Mouse (Mus musculus) heart, embryonic 11.5 days (tissue): Measurements from ENCODE around the gene Itga3. TPM values are rescaled to one million over a fixed set of nuclear protein-coding genes. Genes with fewer than 3 reads are reported as not detected.

Experiments
- ATAC-seq: fragments of 200-750 bp; cut with Nextera tagmentation; replicated peaks from 2 replicates; pipeline ENCODE4 v1.8.0; 2017; ENCODE audit warnings: moderate library complexity; ENCODE audit not compliant: insufficient number of reproducible peaks, low FRiP score, low TSS enrichment
- H3K27ac ChIP-seq: fragments of 300-500 bp; sonication (generic); 2 replicates; pipeline ENCODE4 v1.5.1; 2014; ENCODE audit warnings: mild to moderate bottlenecking, low read depth, low read length
- H3K27me3 ChIP-seq: fragments of 300-500 bp; sonication (generic); 2 replicates; pipeline ENCODE4 v1.6.1; 2014; ENCODE audit warnings: mild to moderate bottlenecking, low read length, mixed read lengths; ENCODE audit not compliant: control insufficient read depth, insufficient read depth
- H3K36me3 ChIP-seq: fragments of 300-500 bp; sonication (generic); 2 replicates; pipeline ENCODE4 v1.6.1; 2014; ENCODE audit warnings: mild to moderate bottlenecking, low read length, moderate library complexity, mixed read lengths; ENCODE audit not compliant: control insufficient read depth, insufficient read depth
- H3K4me1 ChIP-seq: fragments of 300-500 bp; sonication (generic); 2 replicates; pipeline ENCODE4 v1.6.1; 2014; ENCODE audit warnings: low read length; ENCODE audit not compliant: control insufficient read depth, insufficient read depth
- H3K4me2 ChIP-seq: fragments of 300-500 bp; sonication (generic); 2 replicates; pipeline ENCODE4 v1.6.1; 2014; ENCODE audit warnings: mild to moderate bottlenecking, moderate library complexity
- H3K4me3 ChIP-seq: fragments of 300-500 bp; sonication (generic); 2 replicates; pipeline ENCODE4 v1.5.1; 2014; ENCODE audit warnings: low read depth, low read length
- H3K9ac ChIP-seq: fragments of 300-500 bp; sonication (generic); 2 replicates; pipeline ENCODE4 v1.6.1; 2014; ENCODE audit warnings: mild to moderate bottlenecking, low read depth, low read length, moderate library complexity
- H3K9me3 ChIP-seq: fragments of 300-500 bp; sonication (generic); replicated peaks from 2 replicates; pipeline ENCODE4 v1.6.1; 2016; ENCODE audit warnings: low read length; ENCODE audit not compliant: control insufficient read depth
- WGBS: fragments of 180-500 bp; shearing (Covaris S2); extraction: QIAGEN DNeasy Blood & Tissue Kit; methylation state at CpG from one replicate; pipeline ENCODE4 v1.1.7; 2014; ENCODE audit not compliant: insufficient replicate concordance; 5-methylcytosine and 5-hydroxymethylcytosine counted together
- polyA plus RNA-seq: library from polyadenylated mRNA; unstranded; fragments of >200 nt; fragmentation: Nextera tagmentation; extraction: Ambion mirVana; gene quantifications from 2 replicates; pipeline ENCODE4 v1.2.1, GENCODE M21; 2014

Itga3 gene
- polyA plus RNA-seq, 1 experiment from 2014 or later, result 8.5 TPM

DNA sequence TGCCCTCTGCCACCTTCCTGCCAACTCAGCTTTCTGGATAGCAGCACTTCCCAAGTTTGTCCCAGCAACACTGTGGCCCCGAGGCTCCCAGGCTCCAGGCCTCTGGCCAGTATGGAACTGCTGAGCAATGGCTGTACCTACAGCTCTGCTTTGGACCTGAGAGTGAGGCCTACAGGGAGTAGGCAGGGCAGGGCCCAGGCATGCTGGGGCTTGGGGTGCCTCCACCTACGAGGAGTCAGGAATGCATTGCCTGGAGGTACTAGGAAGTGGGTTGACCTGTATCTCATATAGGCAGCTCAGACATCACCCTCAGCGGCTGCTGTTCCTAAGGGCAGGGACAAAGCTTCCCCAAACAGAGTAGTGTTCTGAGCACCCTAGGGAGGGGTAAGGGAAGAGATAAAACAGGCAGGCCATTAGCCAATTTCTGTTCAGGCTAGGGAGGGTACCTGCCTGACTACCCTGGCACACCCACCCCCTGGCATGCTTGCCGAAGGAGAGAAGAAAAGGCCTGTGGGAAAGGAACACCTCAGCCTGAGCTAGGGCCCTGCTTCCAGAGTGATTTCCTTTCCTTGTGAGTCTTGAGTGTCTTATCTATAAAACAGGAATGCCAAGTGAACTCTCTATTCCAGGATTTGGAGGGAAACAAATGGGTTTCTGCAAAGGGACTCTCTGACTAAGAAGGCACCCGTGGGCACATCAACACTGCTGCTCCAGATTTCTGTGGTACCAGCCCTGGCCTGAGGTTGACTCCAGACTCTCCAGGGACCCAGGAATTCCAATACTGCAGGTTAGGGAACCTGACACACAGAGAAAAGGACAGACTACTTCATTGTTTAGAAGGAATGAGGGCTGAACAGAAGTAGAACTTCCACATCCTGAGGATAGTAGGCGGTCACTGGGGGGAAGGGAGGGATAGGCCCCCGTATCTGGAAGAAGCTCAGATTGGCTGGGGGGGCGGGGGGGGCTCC, 6.2 kb downstream of the Itga3 start:
- Histone ChIP-seq H3K36me3 (no peaks in the 10 kb centered on the region), H3K4me3 (no peak overlapping the region), H3K27me3 (peaks cover 7% of the 10 kb centered on the region), H3K9ac (no peak overlapping the region), H3K4me2 (peak overlapping the region; percentile 6; the same call in 1 of the 2 replicates), H3K27ac (peak overlapping the region; percentile 78), H3K4me1 (peaks cover 54% of the 10 kb centered on the region), H3K9me3 (no peaks in the 10 kb centered on the region)
- ATAC-seq, result no peak
- WGBS, result 46% methylated on average over 8 of the region's 8 CpGs

DNA sequence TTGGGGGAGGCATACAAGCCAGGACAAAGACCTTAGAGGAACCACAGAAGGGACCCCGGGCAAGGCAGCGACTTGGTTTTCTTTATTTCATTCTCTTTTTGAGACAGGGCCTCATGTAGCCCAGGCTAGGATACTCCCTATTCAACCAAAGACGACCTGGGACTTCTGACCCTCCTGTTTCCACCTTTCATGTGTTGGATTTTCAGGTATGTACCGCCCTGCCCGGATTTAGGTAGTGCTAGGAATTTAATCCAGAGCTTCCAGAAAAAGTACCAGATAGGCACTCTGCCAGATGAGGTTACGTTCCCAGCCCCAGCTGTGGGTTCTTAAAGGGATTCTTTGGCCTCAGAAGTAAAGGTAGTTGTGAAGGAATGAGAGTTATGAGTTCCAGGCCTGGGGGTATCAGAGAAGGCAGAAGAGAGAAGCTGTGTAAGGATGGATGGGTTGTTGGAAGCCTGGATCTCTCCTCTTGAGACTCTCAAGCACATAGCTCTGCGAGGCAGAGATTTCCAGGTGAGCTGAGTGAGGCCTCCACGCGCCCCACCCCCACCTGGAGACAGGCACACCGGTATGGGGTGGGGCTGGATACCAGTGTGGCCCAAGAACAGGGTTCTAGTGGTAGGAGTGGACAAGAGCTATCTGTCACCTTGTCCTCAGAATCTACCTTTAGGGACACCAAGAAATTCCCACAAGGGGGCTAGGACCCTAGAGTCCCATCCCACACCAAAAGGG, 7.2 kb downstream of the Itga3 start:
- H3K9me3 ChIP-seq, result no peaks in the 10 kb centered on the region
- no peak overlapping the region for H3K27ac ChIP-seq
- no peak overlapping the region for H3K4me3 ChIP-seq
- H3K36me3 ChIP-seq, result no peaks in the 10 kb centered on the region
- H3K27me3 ChIP-seq, result peaks cover 3% of the 10 kb centered on the region; the same call in 1 of the 2 replicates
- H3K4me1 ChIP-seq, result peaks cover 45% of the 10 kb centered on the region
- no peak overlapping the region for H3K4me2 ChIP-seq
- ATAC-seq, result no peak
- 71% methylated on average over 10 of the region's 10 CpGs for WGBS
- H3K9ac ChIP-seq, result peak overlapping the region; percentile 49; the same call in 1 of the 2 replicates

DNA sequence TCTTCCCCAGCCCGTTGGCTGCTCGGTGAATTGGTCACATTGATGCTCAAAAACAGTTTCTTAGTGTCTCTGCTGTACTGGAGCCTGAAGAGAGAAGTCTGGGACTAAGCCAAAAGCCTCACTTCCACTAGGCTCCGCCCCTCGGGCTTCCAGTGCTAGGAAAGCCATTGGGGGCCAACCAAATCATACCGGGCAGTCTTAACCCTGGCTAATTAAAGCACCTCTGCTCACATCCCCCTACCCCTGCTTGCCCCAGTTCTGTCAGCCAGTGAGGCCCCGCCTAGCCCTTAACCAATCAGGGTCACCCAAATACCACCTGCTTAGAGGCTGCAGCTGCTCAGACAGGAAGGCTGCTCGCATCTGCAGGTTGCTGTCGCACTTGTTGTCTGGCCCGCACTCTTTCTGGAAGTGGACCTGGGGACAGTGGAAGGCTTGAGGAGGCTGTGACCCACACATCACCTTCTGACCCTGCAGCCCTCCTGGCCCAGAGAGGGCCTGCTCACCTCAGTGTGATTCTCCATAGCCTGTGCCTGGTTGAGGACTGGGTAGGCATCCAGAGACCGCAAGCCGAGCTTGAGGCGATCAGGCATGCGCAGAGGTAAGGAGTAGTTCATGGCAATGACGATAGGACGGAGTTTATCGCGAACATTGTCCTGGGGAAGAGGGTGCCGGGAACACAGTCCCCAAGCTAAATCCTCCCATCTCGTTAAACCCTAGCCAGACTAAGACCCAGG, 19.7 kb downstream of the Itga3 start:
- no peak overlapping the region for H3K4me2 ChIP-seq

DNA sequence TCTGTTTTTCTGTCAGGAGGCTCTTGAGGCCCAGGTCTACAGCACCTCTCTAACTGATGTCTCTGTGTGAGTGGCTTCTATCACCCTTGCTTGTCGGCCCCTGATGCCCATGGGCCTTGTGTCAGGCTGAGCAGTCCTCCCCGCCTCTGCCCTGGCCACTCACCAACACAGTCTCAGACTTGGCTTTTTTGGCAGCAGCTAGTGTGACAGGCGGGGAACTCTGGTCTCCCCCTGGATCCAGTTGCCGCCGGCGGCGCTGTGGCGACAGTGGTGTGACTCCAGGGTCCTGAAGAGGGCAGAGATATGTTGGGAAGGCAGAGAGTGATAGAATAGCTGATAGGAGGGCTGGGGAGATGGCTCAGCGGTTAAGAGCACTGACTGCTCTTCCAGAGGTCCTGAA, 23.5 kb downstream of the Itga3 start:
- WGBS, result 62% methylated on average over 9 of the region's 9 CpGs

More for the DNA sequence above, 19.7 kb downstream of the Itga3 start:
- no peaks in the 10 kb centered on the region for H3K9me3 ChIP-seq
- 44% methylated on average over 19 of the region's 19 CpGs for WGBS
- no peak overlapping the region for H3K27ac ChIP-seq
- no peaks in the 10 kb centered on the region; the same call in 1 of the 2 replicates for H3K36me3 ChIP-seq
- no peak overlapping the region for H3K4me3 ChIP-seq
- H3K4me1 ChIP-seq, result no peaks in the 10 kb centered on the region
- peaks cover 7% of the 10 kb centered on the region for H3K27me3 ChIP-seq
- H3K9ac ChIP-seq, result no peak overlapping the region
- ATAC-seq, result no peak

DNA sequence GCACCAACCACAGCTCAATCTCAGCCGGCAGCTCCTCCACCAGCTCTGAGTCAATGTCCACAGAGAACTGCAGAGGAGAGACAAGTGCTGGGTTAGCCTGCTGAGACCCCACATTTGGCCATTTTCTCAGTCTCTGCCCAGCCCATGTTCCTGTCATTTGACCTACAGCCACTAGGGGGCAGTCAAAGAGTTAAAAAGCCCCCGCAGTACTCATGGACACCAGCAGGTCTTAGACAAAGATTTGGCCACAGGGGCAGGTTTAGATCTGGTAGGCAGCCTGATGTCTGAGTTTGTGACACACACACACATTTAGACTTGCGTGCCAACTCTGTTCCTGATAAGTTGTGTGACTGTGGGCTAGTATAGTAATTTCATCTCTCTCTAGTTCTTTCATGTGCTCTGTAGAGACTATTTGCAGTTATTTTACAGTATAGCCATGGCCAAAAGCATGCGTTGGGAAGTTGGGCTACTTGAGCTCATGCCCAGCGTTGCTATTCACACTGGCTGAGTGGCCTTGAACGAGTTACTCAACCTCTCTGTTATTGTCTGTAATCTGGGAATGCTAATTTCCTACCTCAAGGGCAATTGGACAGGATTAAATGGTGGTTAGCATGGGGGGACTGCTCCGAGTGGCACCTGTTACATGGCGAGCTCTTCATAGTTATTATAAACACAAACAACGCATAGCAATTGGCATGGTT, 29.5 kb downstream of the Itga3 start:
- Histone ChIP-seq H3K27ac (no peak overlapping the region), H3K4me2 (no peak overlapping the region), H3K27me3 (peaks cover 9% of the 10 kb centered on the region; the same call in 1 of the 2 replicates), H3K9ac (no peak overlapping the region), H3K36me3 (peaks cover 5% of the 10 kb centered on the region), H3K9me3 (no peaks in the 10 kb centered on the region), H3K4me1 (no peaks in the 10 kb centered on the region), H3K4me3 (no peak overlapping the region)
- WGBS, result 50% methylated on average over 9 of the region's 9 CpGs
- ATAC-seq, result no peak

More for the DNA sequence above, 23.5 kb downstream of the Itga3 start:
- no peak for ATAC-seq
- no peaks in the 10 kb centered on the region for H3K9me3 ChIP-seq
- no peak overlapping the region for H3K4me3 ChIP-seq
- H3K4me1 ChIP-seq, result no peaks in the 10 kb centered on the region
- H3K27me3 ChIP-seq, result peaks cover 7% of the 10 kb centered on the region
- no peak overlapping the region for H3K4me2 ChIP-seq
- H3K36me3 ChIP-seq, result peaks cover 5% of the 10 kb centered on the region
- H3K27ac ChIP-seq, result no peak overlapping the region
- H3K9ac ChIP-seq, result no peak overlapping the region

DNA sequence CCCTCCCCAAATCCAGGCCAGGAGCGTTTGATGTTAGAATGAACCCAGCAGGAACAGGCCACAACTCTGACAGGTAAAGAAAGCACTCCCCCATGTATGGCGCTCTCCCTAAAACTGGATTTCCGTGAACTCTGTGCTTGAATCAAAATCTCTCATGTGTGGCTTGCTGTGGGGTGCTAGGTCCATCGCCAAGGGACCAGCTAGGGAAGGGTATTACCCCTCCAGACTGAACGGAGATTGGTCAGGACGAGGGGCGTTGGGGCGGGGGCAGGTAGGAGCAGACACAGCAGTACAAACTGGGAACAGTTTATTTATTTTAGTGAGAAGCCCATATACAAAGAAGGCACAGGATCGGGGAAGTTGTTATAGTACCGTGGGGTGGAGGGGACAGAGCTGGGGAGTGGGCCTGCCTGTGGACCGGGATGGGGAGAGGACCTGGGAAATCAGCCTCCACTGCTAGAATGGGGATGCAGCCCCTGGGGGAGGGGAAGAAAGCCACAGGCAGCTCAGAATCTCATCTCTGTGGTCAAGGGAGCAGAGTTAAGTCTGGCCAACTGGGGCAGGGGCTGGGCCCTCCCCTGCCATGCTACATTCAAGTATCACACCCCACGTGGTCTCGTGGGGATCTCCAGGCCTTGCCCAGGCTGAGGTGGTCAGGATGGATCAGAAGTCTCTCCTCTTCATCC, 32.3 kb downstream of the Itga3 start:
- no peaks in the 10 kb centered on the region; the same call in 1 of the 2 replicates for H3K36me3 ChIP-seq
- H3K27ac ChIP-seq, result no peak overlapping the region
- no peak overlapping the region for H3K9ac ChIP-seq
- H3K4me1 ChIP-seq, result peaks cover 8% of the 10 kb centered on the region
- H3K9me3 ChIP-seq, result no peaks in the 10 kb centered on the region
- H3K4me3 ChIP-seq, result no peak overlapping the region
- H3K4me2 ChIP-seq, result no peak overlapping the region
- peaks cover 9% of the 10 kb centered on the region; the same call in 1 of the 2 replicates for H3K27me3 ChIP-seq
- ATAC-seq, result no peak
- 56% methylated on average over 12 of the region's 13 CpGs for WGBS

DNA sequence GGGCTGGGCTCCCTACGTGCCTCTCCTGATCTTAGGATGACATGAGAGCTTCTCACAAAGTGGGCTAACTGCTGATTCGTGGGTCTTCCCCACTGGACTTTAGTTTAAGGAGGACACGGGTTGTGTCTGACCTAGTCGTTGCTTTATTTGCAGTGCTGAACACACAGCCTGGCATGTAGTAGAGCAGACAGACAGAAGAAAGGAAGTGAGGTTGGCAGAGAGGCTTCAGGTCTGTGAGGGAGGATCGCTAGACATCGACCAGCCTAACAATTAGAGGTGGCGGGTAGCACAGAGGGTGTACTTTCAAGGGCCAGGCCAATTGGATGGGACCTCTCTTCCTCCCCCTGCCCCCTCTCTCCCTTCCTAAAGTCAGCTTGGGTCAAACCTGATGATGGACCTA, 33.0 kb downstream of the Itga3 start:
- no peak overlapping the region for H3K27ac ChIP-seq
- WGBS, result 46% methylated on average over 7 of the region's 7 CpGs
- peaks cover 9% of the 10 kb centered on the region; the same call in 1 of the 2 replicates for H3K27me3 ChIP-seq
- no peak overlapping the region for H3K4me3 ChIP-seq
- no peak overlapping the region for H3K4me2 ChIP-seq
- no peak for ATAC-seq
- H3K9ac ChIP-seq, result no peak overlapping the region
- no peaks in the 10 kb centered on the region; the same call in 1 of the 2 replicates for H3K36me3 ChIP-seq
- no peaks in the 10 kb centered on the region for H3K9me3 ChIP-seq
- peaks cover 8% of the 10 kb centered on the region for H3K4me1 ChIP-seq
